Mouse (Mus musculus) effector memory CD4-positive, alpha-beta T cell, adult 7 months (primary cell): ENCODE data around the gene Mrps11. TPM values are rescaled to one million over a fixed set of nuclear protein-coding genes. Genes with fewer than 3 reads are reported as not detected.

ENCODE experiments used
- polyA plus RNA-seq: library from polyadenylated mRNA; unstranded; fragments of 100-300 nt; shearing (Covaris generic); gene quantifications from one replicate; pipeline ENCODE4 v1.2.1, GENCODE M21; 2017

Gene Mrps11
- 21.1 TPM for polyA plus RNA-seq

GRCm38 (mm10) chr7:78782639-78783581 lies at the start of gene Mrps11, which contains the start of gene Mrpl46:
TSS of gene Mrps11 (plus strand) at chr7:78783119.
TSS of gene Mrpl46 (minus strand) at chr7:78783531.

GRCm38 (mm10) chr7:78737614-78738210 lies 45.2 kb upstream of the Mrps11 start, which contains the start of gene Ntrk3:
TSS of gene Ntrk3 (minus strand) at chr7:78738012.

Other genes with a start within 250 kb of the Mrps11 start
- 22.1 TPM for gene Ntrk3, start 45.1 kb upstream of the Mrps11 start, polyA plus RNA-seq
- gene Mrpl46, start 412 bp downstream of the Mrps11 start, polyA plus RNA-seq, result 28.8 TPM
- 8.4 TPM for gene Det1, start 64.1 kb downstream of the Mrps11 start, polyA plus RNA-seq
- 34.5 TPM for gene Aen, start 112.7 kb downstream of the Mrps11 start, polyA plus RNA-seq
- gene Isg20, start 130.3 kb downstream of the Mrps11 start, polyA plus RNA-seq, result 38.1 TPM